Mouse (Mus musculus) cortical plate, adult 2 months (tissue): ENCODE results near the gene Arhgap9.

Source experiments
- CTCF ChIP-seq: fragments of 200-500 bp; IDR thresholded peaks from 2 replicates; pipeline ENCODE4 v1.5.1; 2011; ENCODE audit warnings: mild to moderate bottlenecking, control low read depth, low read length; ENCODE audit not compliant: insufficient read depth; ENCODE audit errors: extremely low read depth
- POLR2A ChIP-seq: fragments of 200-500 bp; IDR thresholded peaks from 2 replicates; pipeline ENCODE4 v1.6.1; 2011; ENCODE audit warnings: mild to moderate bottlenecking, low read length, control low read depth; ENCODE audit not compliant: insufficient read depth; ENCODE audit errors: extremely low read depth

GRCm38 (mm10) chr10:127377700-127378099 lies 55.9 kb downstream of the Arhgap9 start:
- TF ChIP-seq POLR2A = no peak
- TF ChIP-seq CTCF = no peak
